Mouse (Mus musculus): ENCODE measurements around the gene Slfn14.
"Not testable (repeated sequence)": the region's sequence is repeated elsewhere in the genome, so short reads cannot be mapped to it uniquely, and the experiment has no call there.

The Slfn14 gene

DNA sequence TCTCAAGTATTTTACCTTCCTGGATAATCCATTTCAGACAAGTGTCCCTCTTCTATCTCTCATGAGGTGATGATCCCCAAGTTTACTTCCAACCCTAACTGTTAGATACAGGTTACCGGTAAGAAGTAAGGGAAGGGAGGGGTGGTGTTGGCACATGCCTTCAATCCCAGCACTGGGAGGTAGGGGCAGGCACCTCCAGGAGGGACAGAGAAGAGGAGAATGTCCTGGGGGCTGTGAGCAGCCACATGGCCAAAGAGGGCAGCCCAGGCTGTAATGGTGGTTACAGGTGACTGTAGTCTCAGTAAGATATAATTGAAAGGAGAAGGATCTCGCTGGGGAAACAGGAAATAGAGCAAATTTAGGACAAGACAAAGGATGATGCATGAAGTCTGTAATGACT is 4.4 kb downstream of the Slfn14 start:
- DNase-seq, result no peak

GRCm38 (mm10) chr11:83279691-83280090 is 6.8 kb downstream of the Slfn14 start:
- DNase-seq, result no peak

DNA sequence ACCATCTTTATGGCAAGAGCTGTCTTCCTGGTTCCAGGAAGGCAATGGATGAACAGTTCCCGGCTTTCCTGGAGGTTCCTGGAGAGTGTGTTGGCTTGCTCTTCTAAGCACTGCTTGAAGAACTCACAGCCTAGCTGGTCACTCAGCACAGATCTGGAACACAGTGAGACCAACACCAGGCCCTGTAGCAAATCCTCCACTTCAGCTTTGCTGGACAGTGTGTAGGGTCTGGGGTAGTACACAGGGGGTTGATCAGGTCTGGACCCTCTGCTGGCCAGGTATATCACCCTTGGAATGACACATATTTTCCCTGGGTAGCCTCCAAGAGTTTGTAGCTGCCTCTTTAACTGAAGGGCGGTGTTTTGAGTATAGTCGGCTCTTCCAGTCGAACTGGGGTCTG is 7.5 kb downstream of the Slfn14 start:
- DNase-seq, result no peak

GRCm38 (mm10) chr11:83276251-83276650 is 10.3 kb downstream of the Slfn14 start:
- DNase-seq, result no peak

GRCm38 (mm10) chr11:83271951-83272843 is 14.3 kb downstream of the Slfn14 start:
- DNase-seq, result no peak

- peak; percentile 87 for DNase-seq
These were observed 15.2 kb downstream of the Slfn14 start for GRCm38 (mm10) chr11:83271151-83271950.

GRCm38 (mm10) chr11:83270842-83271150 is 15.7 kb downstream of the Slfn14 start:
- DNase-seq, result no peak

DNA sequence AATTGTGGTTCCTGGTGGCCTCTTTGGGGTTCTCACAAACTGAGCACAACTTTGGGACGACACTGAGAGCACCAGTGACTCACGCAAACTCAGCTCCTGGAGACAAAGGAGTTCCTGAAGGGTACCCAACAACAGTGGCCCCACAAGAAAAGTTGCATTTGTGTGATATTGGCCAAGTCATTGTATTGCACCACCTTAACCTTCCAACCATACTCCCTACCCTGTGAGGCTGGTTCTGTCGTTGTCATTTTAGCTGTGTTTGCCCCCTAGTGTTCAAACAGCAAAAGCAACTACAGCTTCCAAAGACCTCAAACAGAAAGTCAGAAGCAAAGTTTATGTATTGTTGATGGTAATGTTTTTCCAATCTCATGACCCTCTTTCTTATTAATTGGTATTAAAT is 23.4 kb downstream of the Slfn14 start:
- DNase-seq, result no peak

GRCm38 (mm10) chr11:83262673-83263072 is 23.9 kb downstream of the Slfn14 start:
- no peak for DNase-seq

GRCm38 (mm10) chr11:83257211-83257610 is 29.3 kb downstream of the Slfn14 start:
- DNase-seq, result not testable (repeated sequence)

- DNase-seq, result no peak
These were observed 46.7 kb downstream of the Slfn14 start for GRCm38 (mm10) chr11:83239811-83240210.

DNA sequence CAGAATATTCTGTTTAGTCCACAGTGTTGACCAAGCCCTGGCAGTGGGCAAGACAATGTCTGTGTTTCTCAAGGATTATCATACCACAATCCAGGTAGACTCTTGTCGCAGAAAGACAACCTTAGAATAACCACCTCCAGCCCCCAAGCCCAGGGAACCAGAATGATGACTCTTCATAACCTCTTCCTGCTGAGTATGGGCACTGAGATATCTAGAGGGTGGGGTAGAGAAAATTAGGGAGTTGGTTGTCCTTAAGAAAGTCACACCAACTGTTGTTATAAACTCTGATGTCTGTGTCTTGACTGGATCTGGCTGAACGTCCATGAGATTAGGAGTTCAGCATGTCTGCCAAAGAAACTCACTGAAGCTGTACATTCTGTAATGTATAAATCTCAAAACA is 48.1 kb downstream of the Slfn14 start:
- DNase-seq, result no peak

- DNase-seq, result not testable (repeated sequence)
These were observed 49.1 kb downstream of the Slfn14 start for GRCm38 (mm10) chr11:83237390-83237789.

- not testable (repeated sequence) for DNase-seq
These were observed 52.9 kb downstream of the Slfn14 start for GRCm38 (mm10) chr11:83233621-83234020.

DNA sequence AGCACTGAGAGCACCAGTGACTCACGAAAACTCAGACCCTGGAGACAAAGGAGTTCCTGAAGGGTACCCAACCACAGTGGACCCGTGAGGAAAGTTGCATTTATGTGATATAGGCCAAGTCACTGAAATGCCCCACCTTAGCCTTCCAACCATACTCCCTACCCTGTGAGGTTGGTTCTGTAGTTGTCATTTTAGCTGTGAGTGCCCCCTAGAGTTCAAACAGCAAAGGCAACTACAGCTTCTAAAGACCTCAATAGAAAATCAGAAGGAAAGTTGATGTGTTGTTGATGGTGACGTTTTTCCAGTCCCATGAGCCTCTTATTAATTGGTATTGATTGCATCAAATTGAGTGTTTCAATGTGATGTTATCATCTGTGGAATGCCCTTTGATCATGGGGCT is 55.6 kb downstream of the Slfn14 start:
- DNase-seq, result peak; percentile 0

DNA sequence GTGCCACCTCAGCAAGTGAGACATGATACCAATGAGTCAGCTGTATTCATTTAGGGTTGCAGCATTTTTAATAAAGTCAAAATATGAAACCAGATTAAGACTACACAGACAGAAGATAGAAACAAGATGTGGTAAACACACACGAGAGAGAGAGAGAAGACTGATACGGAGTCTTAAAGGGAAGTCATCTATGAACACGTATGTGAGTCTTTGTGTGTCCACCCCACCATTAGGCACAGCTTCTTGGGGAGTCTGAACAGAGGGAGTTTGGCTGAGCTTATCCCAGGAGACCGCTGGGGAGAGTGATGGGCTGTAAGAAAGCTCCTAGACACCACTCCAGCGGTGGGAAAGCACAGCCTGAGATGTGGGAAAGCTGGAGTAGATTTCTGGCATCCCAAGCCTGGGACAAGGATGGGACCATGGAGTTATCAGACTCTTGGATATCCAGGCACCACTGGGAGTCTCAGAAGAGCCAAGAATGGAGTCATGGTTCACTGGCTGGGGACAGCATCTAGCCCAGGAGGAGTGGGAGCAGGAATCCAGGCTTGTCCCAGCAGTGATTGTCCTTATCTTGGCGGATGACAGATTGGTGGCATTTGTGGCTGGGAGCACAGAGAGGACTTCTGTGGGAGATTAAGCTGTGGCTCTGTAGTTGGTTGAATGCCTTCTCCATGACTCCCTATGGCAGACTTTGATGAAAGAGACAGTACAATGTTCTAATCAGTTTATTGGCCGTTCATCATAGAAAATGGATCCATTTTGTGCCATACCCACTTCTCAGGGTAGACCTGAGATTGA is 58.4 kb downstream of the Slfn14 start:
- no peak for DNase-seq

DNA sequence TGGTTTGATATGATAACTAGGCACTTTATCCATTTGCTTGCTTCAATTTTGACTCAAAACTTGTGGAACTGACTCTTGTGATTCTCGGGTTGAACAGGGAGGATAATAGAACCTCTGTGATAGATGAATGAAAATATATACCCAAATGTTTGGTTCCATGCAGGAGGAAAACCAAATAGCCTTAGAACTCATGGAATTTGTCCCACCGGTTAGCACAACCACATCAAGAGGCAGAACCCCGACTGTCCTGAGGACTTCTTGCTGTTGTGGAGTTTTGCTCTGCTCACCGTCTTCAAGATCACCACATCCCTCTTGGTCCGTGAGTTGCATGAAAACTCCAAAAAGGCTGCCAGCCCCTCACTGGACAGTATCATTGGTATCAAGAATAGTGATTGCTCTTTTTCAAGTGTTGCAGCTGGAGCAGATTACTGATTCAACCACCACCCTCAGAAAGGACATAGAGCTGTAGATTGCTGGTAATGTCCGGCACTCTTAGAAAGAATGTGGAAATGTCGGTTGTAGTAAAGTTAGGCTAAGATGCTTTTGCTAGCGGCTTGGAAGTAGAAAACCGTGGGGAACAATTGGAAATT is 61.1 kb downstream of the Slfn14 start:
- DNase-seq, result no peak
